Mouse (Mus musculus): ENCODE measurements around the gene Plin5.
"Not testable (repeated sequence)": the region's sequence is repeated elsewhere in the genome, so short reads cannot be mapped to it uniquely, and the experiment has no call there.

DNA sequence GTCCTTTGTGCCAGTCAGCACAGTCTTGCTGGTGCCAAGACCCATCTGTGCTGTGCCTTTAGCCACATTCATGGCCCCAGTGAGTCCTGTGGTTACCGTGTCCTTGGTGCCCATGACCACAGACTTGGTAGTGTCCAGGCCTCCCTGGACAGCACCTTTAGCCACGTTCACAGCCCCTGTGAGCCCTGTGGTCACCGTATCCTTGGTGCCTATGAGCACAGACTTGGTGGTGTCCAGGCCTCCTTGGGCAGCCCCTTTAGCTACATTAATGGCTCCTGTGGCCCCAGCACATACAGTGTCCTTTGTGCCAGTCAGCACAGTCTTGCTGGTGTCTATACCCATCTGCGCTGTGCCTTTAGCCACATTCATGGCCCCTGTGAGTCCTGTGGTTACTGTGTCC, 11.0 kb downstream of the Plin5 start:
- not testable (repeated sequence) for TF ChIP-seq POLR2A (IDR thresholded peaks at IDR 0.05; ENCODE audit: insufficient read depth, low read depth, low read length); CTCF (IDR thresholded peaks at IDR 0.05); EP300 (IDR thresholded peaks at IDR 0.05; ENCODE audit: insufficient read depth, low read depth, low read length)

Data from heart, adult 2 months (tissue).